Comparison of ENCODE assay signal across 20 mouse cellular contexts in genomic region chr3:127157706-127158105, GRCm38 (mm10).
DNase-seq lines count a peak whose midpoint lies in the region; ATAC-seq and TF ChIP-seq lines count a peak whose summit lies in the region.
"Had no signal": no experiment of that assay in that cellular context is flagged by ENCODE, and none has a peak within 500 bp of the region (broad histone marks: within the 10 kb centered on the region; RNA-seq: fewer than 3 reads in every experiment).

No protein-coding gene starts in this region.

- TF ChIP-seq POLR2A in olfactory bulb, adult 2 months (IDR thresholded peaks at IDR 0.05; ENCODE audit: insufficient read depth, low read depth, low read length), result no peak

- ATAC-seq in cerebellum, adult (ENCODE audit: insufficient number of reproducible peaks, low FRiP score, low TSS enrichment), result no peak
- ATAC-seq: forebrain, embryonic 14.5 days; forebrain, embryonic 16.5 days had no signal

- intact Hi-C loops in left cerebral cortex, adult 2 months (cut with DNase I), result loop anchor here (10.0 kb wide), 1 partner anchor 63 kb away; no protein-coding TSS in a partner anchor

- 52% methylated on average over 3 of the region's 3 CpGs for WGBS in olfactory bulb, adult 2 months

- peak overlapping the region; percentile 63 for H3K27ac ChIP-seq in left cerebral cortex, adult 2 months
- no peak overlapping the region for H3K27ac ChIP-seq in olfactory bulb, adult 2 months (ENCODE audit: insufficient read depth, low read depth, low read length)
- H3K27ac ChIP-seq: embryonic facial prominence, embryonic 13.5 days; embryonic facial prominence, embryonic 15.5 days; forebrain, embryonic 10.5 days; forebrain, embryonic 12.5 days had no signal

- DNase-seq in cerebellum, adult 9-10 months, result peak; percentile 59
- DNase-seq in cerebellum, adult 8-10 months, result no peak
- DNase-seq in cerebellum, postnatal 14 days, result peak; percentile 50
- no peak for DNase-seq in left cerebral cortex, adult 2 months (ENCODE audit: extremely low spot score in 1 of 2, low spot score in 2 of 2)
- DNase-seq in left cerebral cortex, adult 18-20 months (ENCODE audit: low spot score in 2 of 2), result no peak
- no peak for DNase-seq in adrenal gland, postnatal 25 days
- DNase-seq: adrenal gland, adult 2 months; adrenal gland, postnatal 10 days; adrenal gland, postnatal 36 days; cerebellum, adult 18-20 months; embryo, embryonic 11 days had no signal

- no peak for TF ChIP-seq CTCF in left cerebral cortex, adult 2 months (IDR thresholded peaks at IDR 0.05)
- TF ChIP-seq CTCF in olfactory bulb, adult 2 months (IDR thresholded peaks at IDR 0.05; ENCODE audit: insufficient read depth, low read depth, low read length), result no peak

- peak overlapping the region; percentile 61 for H3K4me3 ChIP-seq in left cerebral cortex, adult 2 months
- peak overlapping the region; percentile 16 for H3K4me3 ChIP-seq in olfactory bulb, adult 2 months (ENCODE audit: insufficient read depth, low read depth, low read length)
- H3K4me3 ChIP-seq: embryonic facial prominence, embryonic 13.5 days; embryonic facial prominence, embryonic 15.5 days; erythroblast, embryonic 14.5 days; forebrain, embryonic 10.5 days; forebrain, embryonic 12.5 days had no signal

- no peaks in the 10 kb centered on the region for H3K4me1 ChIP-seq in olfactory bulb, adult 2 months (ENCODE audit: control insufficient read depth, insufficient read depth, low read length)

Comparison
In these comparisons a context has a peak if more than half of its experiments do, and no peak if none do; other contexts are left out.
1. DNase-seq: peak in cerebellum, adult 9-10 months (single experiment) and cerebellum, postnatal 14 days (2 of 2); none in cerebellum, adult 8-10 months (single experiment), left cerebral cortex, adult 2 months (0 of 2), left cerebral cortex, adult 18-20 months (0 of 2) and adrenal gland, postnatal 25 days (single experiment).